In genomic region chr5:146368356-146368755, GRCm38 (mm10) we compare ENCODE assay signal across 30 mouse cellular contexts. TPM values are rescaled to one million over a fixed set of nuclear protein-coding genes. Genes with fewer than 3 reads are reported as not detected.
DNase-seq lines count a peak whose midpoint lies in the region; ATAC-seq and TF ChIP-seq lines count a peak whose summit lies in the region.
"Had no signal": no experiment of that assay in that cellular context is flagged by ENCODE, and none has a peak within 500 bp of the region (broad histone marks: within the 10 kb centered on the region; RNA-seq: fewer than 3 reads in every experiment).

No protein-coding gene starts in this region.

- TF ChIP-seq CTCF in lung, embryonic 14.5 days (IDR thresholded peaks at IDR 0.05; ENCODE audit: low read depth) = no peak

- no peaks in the 10 kb centered on the region for H3K36me3 ChIP-seq in lung, embryonic 14.5 days (ENCODE audit: insufficient read depth)
- H3K36me3 ChIP-seq: embryonic facial prominence, embryonic 10.5 days; embryonic facial prominence, embryonic 13.5 days; forebrain, embryonic 12.5 days; forebrain, embryonic 15.5 days; G1E; heart, embryonic 12.5 days; heart, embryonic 15.5 days; hindbrain, embryonic 10.5 days; hindbrain, embryonic 13.5 days had no signal

- DNase-seq in cerebellum, postnatal 14 days = peak; percentile 36 to 51
- no peak for DNase-seq in cerebellum, adult 9-11 months
- DNase-seq in lung, embryonic 14.5 days = peak; percentile 3
- no peak for DNase-seq in lung, postnatal 4 days
- DNase-seq in right cerebral cortex, postnatal 4 days = peak; percentile 39
- no peak for DNase-seq in right cerebral cortex, adult 18-20 months
- DNase-seq in thymus, postnatal 10 days (ENCODE audit: low spot score in 2 of 2) = no peak
- DNase-seq: adrenal gland, postnatal 10 days; adrenal gland, postnatal 36 days; B cell, adult 2 months; cerebellum, adult 11-12 months; cerebellum, adult 8-10 months; cerebellum, postnatal 36 days; embryo, embryonic 11 days; gastrocnemius, postnatal 25 days; heart, adult 18-20 months; heart, postnatal 10 days; heart, postnatal 36 days had no signal

- 40% methylated on average over 2 of the region's 2 CpGs for WGBS in lung, embryonic 14.5 days

- no peak for ATAC-seq in lung, embryonic 14.5 days (ENCODE audit: insufficient read depth)
- ATAC-seq: forebrain, embryonic 15.5 days; hindbrain, embryonic 16.5 days; Patski had no signal

- no peaks in the 10 kb centered on the region for H3K27me3 ChIP-seq in lung, embryonic 14.5 days (ENCODE audit: insufficient read depth, low read length)
- H3K27me3 ChIP-seq: embryonic facial prominence, embryonic 13.5 days; forebrain, embryonic 12.5 days; forebrain, embryonic 15.5 days; heart, embryonic 12.5 days; heart, embryonic 15.5 days; hindbrain, embryonic 13.5 days; Patski had no signal

- H3K4me2 ChIP-seq in lung, embryonic 14.5 days = no peak overlapping the region
- H3K4me2 ChIP-seq: embryonic facial prominence, embryonic 13.5 days; forebrain, embryonic 12.5 days; forebrain, embryonic 15.5 days; heart, embryonic 12.5 days; heart, embryonic 15.5 days; hindbrain, embryonic 13.5 days had no signal

- H3K9me3 ChIP-seq in lung, embryonic 14.5 days (ENCODE audit: low read depth, low read length) = no peaks in the 10 kb centered on the region
- H3K9me3 ChIP-seq: embryonic facial prominence, embryonic 10.5 days; embryonic facial prominence, embryonic 13.5 days; forebrain, embryonic 12.5 days; forebrain, embryonic 15.5 days; heart, embryonic 15.5 days; hindbrain, embryonic 10.5 days; hindbrain, embryonic 13.5 days had no signal

- H3K4me3 ChIP-seq in lung, embryonic 14.5 days (ENCODE audit: low read depth, low read length) = no peak overlapping the region
- H3K4me3 ChIP-seq: embryonic facial prominence, embryonic 10.5 days; embryonic facial prominence, embryonic 13.5 days; erythroblast, embryonic 14.5 days; forebrain, embryonic 12.5 days; forebrain, embryonic 15.5 days; heart, embryonic 12.5 days; heart, embryonic 15.5 days; hindbrain, embryonic 10.5 days; hindbrain, embryonic 13.5 days had no signal

- H3K27ac ChIP-seq in lung, embryonic 14.5 days (ENCODE audit: low read depth) = no peak overlapping the region
- H3K27ac ChIP-seq: embryonic facial prominence, embryonic 10.5 days; embryonic facial prominence, embryonic 13.5 days; forebrain, embryonic 12.5 days; forebrain, embryonic 15.5 days; heart, embryonic 15.5 days; hindbrain, embryonic 10.5 days; hindbrain, embryonic 13.5 days had no signal

- H3K9ac ChIP-seq in lung, embryonic 14.5 days = no peak overlapping the region
- H3K9ac ChIP-seq: embryonic facial prominence, embryonic 13.5 days; forebrain, embryonic 12.5 days; forebrain, embryonic 15.5 days; heart, embryonic 12.5 days; heart, embryonic 15.5 days; hindbrain, embryonic 13.5 days had no signal

- H3K4me1 ChIP-seq in lung, embryonic 14.5 days (ENCODE audit: insufficient read depth) = no peaks in the 10 kb centered on the region
- H3K4me1 ChIP-seq: embryonic facial prominence, embryonic 10.5 days; embryonic facial prominence, embryonic 13.5 days; heart, embryonic 12.5 days; heart, embryonic 15.5 days; hindbrain, embryonic 10.5 days had no signal

RNA-seq across cellular contexts. Expression of gene Wasf3, which starts 16.4 kb away (rescaled TPM):
- 0.57 and 0.84 TPM in 2 replicates for polyA plus RNA-seq in lung, embryonic 14.5 days (2014; fragmentation: Nextera tagmentation; extraction: Ambion mirVana)
- polyA plus RNA-seq: erythroblast, embryonic 14.5 days; G1E had no signal

Comparison
In these comparisons a context has a peak if more than half of its experiments do, and no peak if none do; other contexts are left out.
1. DNase-seq: peak in cerebellum, postnatal 14 days (2 of 2), lung, embryonic 14.5 days (single experiment) and right cerebral cortex, postnatal 4 days (single experiment); none in cerebellum, adult 9-11 months (single experiment), lung, postnatal 4 days (0 of 2), right cerebral cortex, adult 18-20 months (single experiment) and thymus, postnatal 10 days (0 of 2).